Mouse (Mus musculus) liver, embryonic 14.5 days (tissue): Measurements from ENCODE around the gene Cpn1. TPM values are rescaled to one million over a fixed set of nuclear protein-coding genes. Genes with fewer than 3 reads are reported as not detected.

Source experiments
- ATAC-seq: fragments of 200-750 bp; cut with Nextera tagmentation; 2 replicates; pipeline ENCODE4 v1.8.0; 2017; ENCODE audit warnings: moderate number of reproducible peaks, mild to moderate bottlenecking, moderate library complexity; ENCODE audit not compliant: insufficient read depth
- DNase-seq, 3 experiments: peaks; one replicate each; pipeline ENCODE4 v3.0.0-alpha.2; 2012 to 2013; ENCODE audit warnings: low read depth in 3 of 3, low spot score in 3 of 3
- H3K27ac ChIP-seq: fragments of 300-500 bp; sonication (generic); 2 replicates; pipeline ENCODE4 v1.5.1; 2014; ENCODE audit warnings: moderate library complexity, mild to moderate bottlenecking, control low read depth, inconsistent platforms
- H3K27me3 ChIP-seq: fragments of 300-500 bp; sonication (generic); 2 replicates; pipeline ENCODE4 v1.6.1; 2014; ENCODE audit warnings: mild to moderate bottlenecking, low read length, moderate library complexity; ENCODE audit not compliant: control insufficient read depth, insufficient read depth
- H3K36me3 ChIP-seq: fragments of 300-500 bp; sonication (generic); replicated peaks from 2 replicates; pipeline ENCODE4 v1.6.1; 2014; ENCODE audit warnings: low read depth; ENCODE audit not compliant: control insufficient read depth, insufficient read depth
- H3K4me1 ChIP-seq, 2 experiments: fragments of 200-500 bp in 1 of 2; fragments of 300-500 bp in 1 of 2; sonication (generic) in 1 of 2; replicated peaks; 2 replicates each; pipeline ENCODE4 v1.6.1; 2012 to 2014; ENCODE audit warnings: antibody characterized with exemption in 1 of 2, inconsistent platforms in 1 of 2, low read length in 1 of 2; ENCODE audit not compliant: control insufficient read depth in 2 of 2, insufficient read depth in 2 of 2
- H3K4me2 ChIP-seq: fragments of 300-500 bp; sonication (generic); 2 replicates; pipeline ENCODE4 v1.6.1; 2014; ENCODE audit warnings: low read depth, mild to moderate bottlenecking, control low read depth, moderate library complexity
- H3K4me3 ChIP-seq, 2 experiments: fragments of 200-500 bp in 1 of 2; fragments of 300-500 bp in 1 of 2; sonication (generic) in 1 of 2; 2 replicates each; pipeline ENCODE4 v1.5.1; 2012 to 2014; ENCODE audit warnings: low read depth in 2 of 2, low read length in 2 of 2, mild to moderate bottlenecking in 2 of 2, control low read depth in 1 of 2, inconsistent platforms in 1 of 2, moderate library complexity in 1 of 2; ENCODE audit not compliant: insufficient read depth in 1 of 2
- H3K9ac ChIP-seq: fragments of 300-500 bp; sonication (generic); replicated peaks from 2 replicates; pipeline ENCODE4 v1.6.1; 2014; ENCODE audit warnings: mild to moderate bottlenecking, control low read depth, moderate library complexity
- H3K9me3 ChIP-seq: fragments of 300-500 bp; sonication (generic); 2 replicates; pipeline ENCODE4 v1.6.1; 2016; ENCODE audit warnings: low read length, mixed read lengths; ENCODE audit not compliant: control insufficient read depth
- CTCF ChIP-seq: IDR thresholded peaks from 2 replicates; pipeline ENCODE4 v1.5.1; 2016; ENCODE audit warnings: antibody characterized with exemption, low read depth, control low read depth
- EP300 ChIP-seq: IDR thresholded peaks from 2 replicates; pipeline ENCODE4 v1.6.1; 2016; ENCODE audit warnings: antibody characterized with exemption, low read depth
- WGBS: fragments of 180-500 bp; shearing (Covaris S2); extraction: QIAGEN DNeasy Blood & Tissue Kit; methylation state at CpG from one replicate; pipeline ENCODE4 v1.1.7; 2014; ENCODE audit not compliant: insufficient replicate concordance; 5-methylcytosine and 5-hydroxymethylcytosine counted together
- polyA plus RNA-seq, 2 experiments: library from polyadenylated mRNA; depleted of rRNA in 1 of 2; stranded (reverse) in 1 of 2; unstranded in 1 of 2; fragments of >200 nt; fragmentation: Nextera tagmentation in 1 of 2; extraction: Ambion mirVana in 1 of 2; gene quantifications; 2 replicates each; pipeline versions ENCODE4 v1.2.1 to v1.2.3; 2012 to 2014

Gene Cpn1
- polyA plus RNA-seq, 2 experiments: 43.9 to 49.5 TPM

GRCm38 (mm10) chr19:43944566-43944965 is 41.8 kb downstream of the Cpn1 start:
- DNase-seq: no peak
- ATAC-seq: no peak
- H3K4me1 ChIP-seq: peaks cover 0 to 8% of the 10 kb centered on the region in 2 experiments; a peak in 2 of 4 replicates
- H3K9ac ChIP-seq: no peak overlapping the region
- no peak overlapping the region for H3K4me2 ChIP-seq
- WGBS: 62% methylated on average over 8 of the region's 8 CpGs
- TF ChIP-seq CTCF (no peak), EP300 (no peak)
- H3K36me3 ChIP-seq: no peaks in the 10 kb centered on the region
- H3K9me3 ChIP-seq: no peaks in the 10 kb centered on the region
- H3K27me3 ChIP-seq: no peaks in the 10 kb centered on the region
- H3K4me3 ChIP-seq: no peak overlapping the region
- H3K27ac ChIP-seq: no peak overlapping the region

GRCm38 (mm10) chr19:43943076-43943475 is 43.3 kb downstream of the Cpn1 start:
- TF ChIP-seq CTCF: no peak
- no peak for TF ChIP-seq EP300
- Histone ChIP-seq H3K27me3 (no peaks in the 10 kb centered on the region), H3K4me3 (no peak overlapping the region), H3K9ac (no peak overlapping the region), H3K9me3 (no peaks in the 10 kb centered on the region), H3K36me3 (no peaks in the 10 kb centered on the region), H3K4me1 (peaks cover 0 to 10% of the 10 kb centered on the region in 2 experiments; a peak in 1 of 4 replicates), H3K4me2 (no peak overlapping the region), H3K27ac (no peak overlapping the region)
- DNase-seq: no peak
- no peak for ATAC-seq
- WGBS: 65% methylated on average over 16 of the region's 16 CpGs

GRCm38 (mm10) chr19:43939769-43940689 is 46.3 kb downstream of the Cpn1 start, which contains the start of gene Dnmbp:
Dnmbp (minus strand) TSS chr19:43940191.
- H3K4me3 ChIP-seq: peak within 1 kb of the TSS; percentile 51 to 65
- DNase-seq: peak; percentile 33 to 41 (median 38)
- H3K27me3 ChIP-seq: no peaks in the 10 kb centered on the region
- peak within 1 kb of the TSS; percentile 72 for H3K4me2 ChIP-seq
- peak within 1 kb of the TSS; percentile 59 for H3K9ac ChIP-seq
- H3K27ac ChIP-seq: no peak within 1 kb of the TSS
- no peaks in the 10 kb centered on the region for H3K9me3 ChIP-seq
- H3K36me3 ChIP-seq: no peaks in the 10 kb centered on the region
- peak; percentile 83 for ATAC-seq
- peaks cover 0 to 13% of the 10 kb centered on the region in 2 experiments; a peak in 1 of 4 replicates for H3K4me1 ChIP-seq
- TF ChIP-seq CTCF: peak; percentile 75
- no peak for TF ChIP-seq EP300
- 3% methylated on average over 89 of the region's 94 CpGs for WGBS

- DNase-seq: no peak
- Histone ChIP-seq H3K4me1 (peaks cover 0 to 13% of the 10 kb centered on the region in 2 experiments; a peak in 1 of 4 replicates), H3K4me3 (peak overlapping the region; percentile 50 to 65), H3K9ac (peak overlapping the region; percentile 59), H3K36me3 (no peaks in the 10 kb centered on the region), H3K27ac (no peak overlapping the region), H3K4me2 (peak overlapping the region; percentile 72), H3K27me3 (no peaks in the 10 kb centered on the region), H3K9me3 (no peaks in the 10 kb centered on the region)
- WGBS: 27% methylated on average over 16 of the region's 16 CpGs
- ATAC-seq: no peak
- no peak for TF ChIP-seq EP300
- TF ChIP-seq CTCF: no peak
Measured at GRCm38 (mm10) chr19:43939171-43939768, 47.1 kb downstream of the Cpn1 start.

GRCm38 (mm10) chr19:43938355-43938754 is 48.0 kb downstream of the Cpn1 start:
- no peaks in the 10 kb centered on the region for H3K36me3 ChIP-seq
- DNase-seq (no peak), ATAC-seq (no peak)
- H3K27me3 ChIP-seq: no peaks in the 10 kb centered on the region
- H3K4me2 ChIP-seq: peak overlapping the region; percentile 6; the same call in 1 of the 2 replicates
- H3K4me1 ChIP-seq: peaks cover 0 to 13% of the 10 kb centered on the region in 2 experiments; a peak in 1 of 4 replicates
- no peak for TF ChIP-seq CTCF
- no peak for TF ChIP-seq EP300
- 28% methylated on average over 11 of the region's 11 CpGs for WGBS
- no peak overlapping the region for H3K4me3 ChIP-seq
- H3K9ac ChIP-seq: no peak overlapping the region
- no peaks in the 10 kb centered on the region for H3K9me3 ChIP-seq
- no peak overlapping the region for H3K27ac ChIP-seq
